Mouse (Mus musculus): ENCODE measurements at regions not wholly inside any gene's neighbourhood (a gene's known extent, or its start where the extent isn't known, plus 50 kb on each side); places are given as distances from the start of the nearest gene placed in this dataset.

DNA sequence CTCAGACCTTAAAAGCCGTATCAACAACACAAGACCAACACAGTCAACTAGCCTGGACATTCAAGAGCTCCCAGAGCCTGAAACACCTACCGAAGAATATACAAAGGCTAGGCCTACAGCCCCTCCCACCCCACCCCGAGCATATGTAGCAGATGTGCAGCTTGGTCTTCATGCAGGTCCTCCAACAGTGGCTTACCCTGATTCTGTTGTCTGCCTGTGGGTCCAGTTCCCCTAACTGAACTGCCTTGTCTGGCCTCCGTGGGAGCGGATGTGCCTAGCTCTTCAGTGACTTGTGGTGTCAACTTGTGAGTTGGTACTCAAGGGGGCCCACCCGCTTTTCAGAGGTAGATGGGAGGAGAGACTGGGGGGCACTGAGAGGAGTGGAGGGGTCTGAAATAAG lies 398.6 kb downstream of the Arl4a start:
- TF ChIP-seq ZC3H11A (IDR thresholded peaks at IDR 0.05; ENCODE audit: borderline replicate concordance, low read depth, low read length): no peak
- TF ChIP-seq CHD2 (IDR thresholded peaks at IDR 0.05; ENCODE audit: low read depth, low read length): no peak
